Mouse (Mus musculus) kidney, embryonic 16.5 days (tissue): ENCODE data around the gene Olfr420. TPM values are rescaled to one million over a fixed set of nuclear protein-coding genes. Genes with fewer than 3 reads are reported as not detected.

Source experiments
- ATAC-seq: fragments of 200-750 bp; cut with Nextera tagmentation; 2 replicates; pipeline ENCODE4 v1.8.0; 2017; ENCODE audit warnings: moderate TSS enrichment; ENCODE audit not compliant: low FRiP score, low TSS enrichment
- H3K27ac ChIP-seq: fragments of 300-500 bp; sonication (generic); 2 replicates; pipeline ENCODE4 v1.5.1; 2014; ENCODE audit warnings: low read length
- H3K27me3 ChIP-seq: fragments of 300-500 bp; sonication (generic); 2 replicates; pipeline ENCODE4 v1.6.1; 2014; ENCODE audit warnings: low read length, control low read depth, mixed read lengths; ENCODE audit not compliant: insufficient read depth
- H3K36me3 ChIP-seq: fragments of 300-500 bp; sonication (generic); 2 replicates; pipeline ENCODE4 v1.6.1; 2014; ENCODE audit warnings: low read length, control low read depth, mixed read lengths; ENCODE audit not compliant: insufficient read depth
- H3K4me1 ChIP-seq: fragments of 300-500 bp; sonication (generic); 2 replicates; pipeline ENCODE4 v1.6.1; 2014; ENCODE audit warnings: low read length, control low read depth, mixed read lengths; ENCODE audit not compliant: insufficient read depth
- H3K4me2 ChIP-seq: fragments of 300-500 bp; sonication (generic); replicated peaks from 2 replicates; pipeline ENCODE4 v1.6.1; 2014; ENCODE audit warnings: low read depth, low read length
- H3K4me3 ChIP-seq: fragments of 300-500 bp; sonication (generic); 2 replicates; pipeline ENCODE4 v1.5.1; 2014; ENCODE audit warnings: mild to moderate bottlenecking, low read length
- H3K9ac ChIP-seq: fragments of 300-500 bp; sonication (generic); replicated peaks from 2 replicates; pipeline ENCODE4 v1.6.1; 2014; ENCODE audit warnings: low read length
- H3K9me3 ChIP-seq: fragments of 300-500 bp; sonication (generic); 2 replicates; pipeline ENCODE4 v1.6.1; 2016; ENCODE audit warnings: low read length, control low read depth
- WGBS: fragments of 180-500 bp; shearing (Covaris S2); extraction: QIAGEN DNeasy Blood & Tissue Kit; methylation state at CpG from one replicate; pipeline ENCODE4 v1.1.7; 2014; 5-methylcytosine and 5-hydroxymethylcytosine counted together
- polyA plus RNA-seq: library from polyadenylated mRNA; unstranded; fragments of >200 nt; fragmentation: Nextera tagmentation; extraction: Ambion mirVana; gene quantifications from 2 replicates; pipeline ENCODE4 v1.2.1, GENCODE M21; 2015

The Olfr420 gene
- polyA plus RNA-seq, 1 experiment from 2014 or later: not detected

- H3K4me1 ChIP-seq: no peaks in the 10 kb centered on the region
- no peak for ATAC-seq
- H3K4me2 ChIP-seq: no peak overlapping the region
- no peaks in the 10 kb centered on the region for H3K9me3 ChIP-seq
- no peak overlapping the region for H3K9ac ChIP-seq
- no peak overlapping the region for H3K4me3 ChIP-seq
- no peaks in the 10 kb centered on the region for H3K27me3 ChIP-seq
- no peak overlapping the region for H3K27ac ChIP-seq
- H3K36me3 ChIP-seq: no peaks in the 10 kb centered on the region
Observed at GRCm38 (mm10) chr1:174169024-174169423, 13.6 kb downstream of the Olfr420 start.

- Histone ChIP-seq H3K4me2 (no peak overlapping the region), H3K4me3 (no peak overlapping the region), H3K9ac (no peak overlapping the region), H3K27ac (no peak overlapping the region), H3K27me3 (no peaks in the 10 kb centered on the region), H3K36me3 (no peaks in the 10 kb centered on the region), H3K4me1 (no peaks in the 10 kb centered on the region), H3K9me3 (no peaks in the 10 kb centered on the region)
- WGBS: 76% methylated on average over 5 of the region's 5 CpGs
- no peak for ATAC-seq
Observed at GRCm38 (mm10) chr1:174170706-174171501, 15.5 kb downstream of the Olfr420 start.

GRCm38 (mm10) chr1:174171537-174171936 lies 16.1 kb downstream of the Olfr420 start:
- H3K9ac ChIP-seq: no peak overlapping the region
- WGBS: 34% methylated on average over 2 of the region's 2 CpGs
- H3K27me3 ChIP-seq: no peaks in the 10 kb centered on the region
- H3K4me1 ChIP-seq: no peaks in the 10 kb centered on the region
- H3K4me3 ChIP-seq: no peak overlapping the region
- ATAC-seq: no peak
- H3K4me2 ChIP-seq: no peak overlapping the region
- H3K27ac ChIP-seq: no peak overlapping the region
- H3K36me3 ChIP-seq: no peaks in the 10 kb centered on the region
- no peaks in the 10 kb centered on the region for H3K9me3 ChIP-seq

- Histone ChIP-seq H3K27ac (no peak within 1 kb of the TSS), H3K9ac (no peak within 1 kb of the TSS), H3K9me3 (no peaks in the 10 kb centered on the region), H3K27me3 (no peaks in the 10 kb centered on the region), H3K4me1 (no peaks in the 10 kb centered on the region), H3K4me3 (no peak within 1 kb of the TSS), H3K36me3 (no peaks in the 10 kb centered on the region), H3K4me2 (no peak within 1 kb of the TSS)
- WGBS: 57% methylated on average over 3 of the region's 3 CpGs
- no peak for ATAC-seq
Observed at GRCm38 (mm10) chr1:174172605-174173004, 17.2 kb downstream of the Olfr420 start, which contains the start of gene Spta1. Spta1 (plus strand) TSS chr1:174172776.

- Histone ChIP-seq H3K27me3 (no peaks in the 10 kb centered on the region), H3K27ac (no peak overlapping the region), H3K4me2 (no peak overlapping the region), H3K9ac (no peak overlapping the region), H3K36me3 (no peaks in the 10 kb centered on the region), H3K4me1 (no peaks in the 10 kb centered on the region), H3K4me3 (no peak overlapping the region), H3K9me3 (no peaks in the 10 kb centered on the region)
- no peak for ATAC-seq
- 74% methylated on average over 7 of the region's 7 CpGs for whole genome bisulfite sequencing
Observed at GRCm38 (mm10) chr1:174204699-174205098, 49.3 kb downstream of the Olfr420 start.

Other genes starting within 250 kb of the Olfr420 start
- 0.33 and 0.62 TPM in 2 replicates for gene Ifi211, start 242.6 kb upstream of the Olfr420 start, polyA plus RNA-seq
- 2.9 and 3.1 TPM in 2 replicates for gene Mndal, start 213.1 kb upstream of the Olfr420 start, polyA plus RNA-seq
- 0.66 and 0.92 TPM in 2 replicates for gene Ifi203, start 213.0 kb upstream of the Olfr420 start, polyA plus RNA-seq
- gene Ifi202b, start 172.9 kb upstream of the Olfr420 start, polyA plus RNA-seq: not detected in 2 replicates
- 0.10 and 0.17 TPM in 2 replicates for gene Ifi205, start 123.8 kb upstream of the Olfr420 start, polyA plus RNA-seq
- gene Olfr433, start 114.9 kb upstream of the Olfr420 start, polyA plus RNA-seq: 0.05 and 0.06 TPM in 2 replicates
- not detected in 2 replicates for gene Olfr432, start 106.4 kb upstream of the Olfr420 start, polyA plus RNA-seq
- not detected in 2 replicates for gene Olfr430, start 89.0 kb upstream of the Olfr420 start, polyA plus RNA-seq
- not detected in 2 replicates for gene Olfr429, start 71.3 kb upstream of the Olfr420 start, polyA plus RNA-seq
- gene Olfr427, start 58.7 kb upstream of the Olfr420 start, polyA plus RNA-seq: not detected in 2 replicates
- gene Olfr231, start 34.5 kb upstream of the Olfr420 start, polyA plus RNA-seq: not detected in 2 replicates
- not detected in 2 replicates for gene Olfr424, start 24.1 kb upstream of the Olfr420 start, polyA plus RNA-seq
- gene Spta1, start 17.1 kb downstream of the Olfr420 start, polyA plus RNA-seq: 0.22 and 0.48 TPM in 2 replicates
- not detected in 2 replicates for gene Olfr419, start 96.4 kb downstream of the Olfr420 start, polyA plus RNA-seq
- gene Mptx1, start 174.9 kb downstream of the Olfr420 start, polyA plus RNA-seq: not detected in 2 replicates
- gene Olfr417, start 209.5 kb downstream of the Olfr420 start, polyA plus RNA-seq: not detected in 2 replicates
- gene Olfr248, start 235.4 kb downstream of the Olfr420 start, polyA plus RNA-seq: not detected in 2 replicates